Mouse (Mus musculus): Measurements from ENCODE around the gene Akap8. TPM values are rescaled to one million over a fixed set of nuclear protein-coding genes. Genes with fewer than 3 reads are reported as not detected.

Akap8 gene
- polyA plus RNA-seq, 1 experiment from 2014 or later: 112 TPM

DNA sequence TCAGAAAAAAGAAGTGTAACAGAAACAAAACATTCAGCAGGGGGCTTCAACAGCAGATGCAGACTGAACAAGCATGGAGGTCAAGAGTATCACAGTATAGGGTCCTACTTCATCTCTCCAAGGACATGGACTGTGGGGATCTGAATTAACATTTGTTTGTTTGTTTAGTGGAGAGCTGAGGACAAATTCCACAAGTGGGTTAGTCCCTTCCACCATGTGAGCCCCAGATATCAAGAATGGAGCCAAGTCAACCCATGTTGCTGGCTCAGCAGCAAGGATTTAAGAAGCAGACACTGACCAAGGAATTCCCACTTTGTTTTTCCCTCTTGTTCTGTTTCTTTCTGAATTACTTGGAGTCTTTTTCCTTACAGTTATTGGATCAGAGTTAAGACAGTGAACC lies 6.5 kb upstream of the Akap8 start:
- H3K27ac ChIP-seq (ENCODE audit: low read length): no peak overlapping the region
- no peaks in the 10 kb centered on the region for H3K27me3 ChIP-seq (ENCODE audit: insufficient read depth, low read length)
- no peaks in the 10 kb centered on the region for H3K9me3 ChIP-seq (ENCODE audit: low read length)
- no peak overlapping the region for H3K4me3 ChIP-seq (ENCODE audit: low read length)
- no peaks in the 10 kb centered on the region for H3K4me1 ChIP-seq (ENCODE audit: insufficient read depth, low read length)
- no peak overlapping the region for H3K9ac ChIP-seq (replicated peaks; ENCODE audit: low read length)
- peaks cover 51% of the 10 kb centered on the region for H3K36me3 ChIP-seq (ENCODE audit: insufficient read depth, low read length)
- H3K4me2 ChIP-seq (replicated peaks; ENCODE audit: low read depth, low read length): no peak overlapping the region
- no peak for ATAC-seq (ENCODE audit: low FRiP score, low TSS enrichment)

DNA sequence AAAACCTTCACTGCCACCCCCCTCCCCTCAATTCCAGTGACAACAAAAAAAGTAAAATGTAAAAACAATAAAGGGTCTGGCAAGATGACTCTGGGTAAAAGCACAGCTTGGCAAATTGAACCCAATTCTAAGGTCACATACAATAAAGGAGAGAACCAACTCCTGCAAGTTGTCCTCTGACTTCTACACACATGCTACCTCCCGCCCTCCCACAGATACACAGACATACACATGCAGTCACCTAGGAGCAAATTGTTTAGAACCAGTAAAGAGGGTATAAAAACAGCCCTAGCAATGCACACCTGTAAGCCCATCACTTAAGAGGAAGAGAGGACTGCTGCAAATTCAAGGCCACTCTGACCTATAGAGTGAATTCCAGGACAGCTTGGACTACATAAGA lies 1.8 kb upstream of the Akap8 start:
- H3K27ac ChIP-seq (ENCODE audit: low read length): no peak overlapping the region
- H3K4me1 ChIP-seq (ENCODE audit: insufficient read depth, low read length): peaks cover 12% of the 10 kb centered on the region
- no peak for ATAC-seq (ENCODE audit: low FRiP score, low TSS enrichment)
- H3K36me3 ChIP-seq (ENCODE audit: insufficient read depth, low read length): peaks cover 28% of the 10 kb centered on the region
- H3K9ac ChIP-seq (replicated peaks; ENCODE audit: low read length): no peak overlapping the region
- WGBS: 97% methylated on average over 1 of the region's 1 CpGs
- no peak overlapping the region for H3K4me3 ChIP-seq (ENCODE audit: low read length)
- no peaks in the 10 kb centered on the region for H3K27me3 ChIP-seq (ENCODE audit: insufficient read depth, low read length)
- H3K4me2 ChIP-seq (replicated peaks; ENCODE audit: low read depth, low read length): no peak overlapping the region
- H3K9me3 ChIP-seq (ENCODE audit: low read length): no peaks in the 10 kb centered on the region

DNA sequence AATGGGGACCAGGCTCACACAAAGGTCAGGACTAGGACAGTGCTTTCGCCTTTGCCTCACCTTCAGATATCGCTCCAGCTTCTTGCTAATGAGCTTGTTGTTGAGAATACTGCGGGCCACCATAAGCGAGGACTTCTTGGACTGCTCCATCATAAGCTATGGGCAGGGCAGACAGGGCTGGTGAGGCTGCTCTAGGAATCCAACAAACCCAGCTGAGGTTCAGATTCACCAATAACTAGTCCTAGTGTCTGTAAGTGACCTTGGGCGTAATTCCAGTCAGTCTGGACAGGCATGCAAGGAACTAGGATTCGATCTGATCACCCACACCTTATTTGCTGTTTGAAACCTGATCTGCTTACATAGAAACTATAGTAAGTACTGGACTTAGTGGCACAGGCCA lies 798 bp upstream of the Akap8 start:
- H3K4me2 ChIP-seq (replicated peaks; ENCODE audit: low read depth, low read length): peak overlapping the region; percentile 63
- peak overlapping the region; percentile 72 for H3K9ac ChIP-seq (replicated peaks; ENCODE audit: low read length)
- WGBS: 11% methylated on average over 6 of the region's 6 CpGs
- peak overlapping the region; percentile 97 for H3K27ac ChIP-seq (ENCODE audit: low read length)
- no peaks in the 10 kb centered on the region for H3K9me3 ChIP-seq (ENCODE audit: low read length)
- H3K4me3 ChIP-seq (ENCODE audit: low read length): peak overlapping the region; percentile 98
- 0 out of 2 replicates have a peak, but pooled peaks have one; percentile 1 for ATAC-seq (ENCODE audit: low FRiP score, low TSS enrichment)
- H3K36me3 ChIP-seq (ENCODE audit: insufficient read depth, low read length): peaks cover 29% of the 10 kb centered on the region
- H3K4me1 ChIP-seq (ENCODE audit: insufficient read depth, low read length): peaks cover 12% of the 10 kb centered on the region
- no peaks in the 10 kb centered on the region for H3K27me3 ChIP-seq (ENCODE audit: insufficient read depth, low read length)

DNA sequence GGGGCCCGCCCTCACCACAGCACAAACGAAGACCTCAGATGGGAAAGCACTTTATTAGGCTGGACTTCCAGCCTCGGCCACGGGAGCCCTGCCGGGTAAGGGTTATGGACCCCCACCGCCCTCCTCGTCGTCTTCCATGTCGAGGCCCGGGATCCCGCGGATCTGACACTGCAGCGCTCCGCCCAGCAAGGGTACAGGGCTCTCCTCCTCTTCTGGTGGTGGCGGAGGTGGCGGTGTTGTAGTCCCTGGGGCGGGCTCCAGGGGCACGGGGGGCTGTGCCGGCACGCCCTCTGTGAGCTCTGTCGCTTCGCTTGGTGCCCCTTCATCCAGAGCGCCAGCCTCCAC lies 324 bp upstream of the Akap8 start:
- peaks cover 32% of the 10 kb centered on the region for H3K36me3 ChIP-seq (ENCODE audit: insufficient read depth, low read length)

DNA sequence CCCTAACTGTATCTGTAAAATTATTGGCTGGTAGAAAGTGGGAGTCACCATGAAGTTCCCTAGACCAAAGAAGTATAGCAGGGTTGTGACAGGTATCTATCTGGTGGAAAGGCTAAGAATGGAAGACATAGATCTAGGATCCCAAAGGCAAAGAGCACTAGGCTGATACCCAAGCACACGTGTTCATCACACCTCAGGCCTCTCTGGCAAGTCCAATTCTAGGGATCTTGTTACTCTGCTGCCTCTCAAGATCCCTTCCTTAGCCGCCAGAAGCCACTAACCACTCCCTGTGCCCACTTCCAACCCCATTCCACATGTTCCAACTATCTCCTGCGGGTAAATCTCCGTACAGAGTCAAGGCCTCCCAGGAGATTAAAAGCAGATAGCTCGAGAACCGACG lies 1.1 kb downstream of the Akap8 start:
- Histone ChIP-seq H3K27me3 (ENCODE audit: insufficient read depth, low read length) (no peaks in the 10 kb centered on the region), H3K36me3 (ENCODE audit: insufficient read depth, low read length) (peaks cover 32% of the 10 kb centered on the region), H3K4me2 (replicated peaks; ENCODE audit: low read depth, low read length) (peak overlapping the region; percentile 74), H3K9ac (replicated peaks; ENCODE audit: low read length) (peak overlapping the region; percentile 89), H3K9me3 (ENCODE audit: low read length) (no peaks in the 10 kb centered on the region), H3K4me1 (ENCODE audit: insufficient read depth, low read length) (peaks cover 12% of the 10 kb centered on the region), H3K27ac (ENCODE audit: low read length) (peak overlapping the region; percentile 97), H3K4me3 (ENCODE audit: low read length) (peak overlapping the region; percentile 98)
- WGBS: 0% methylated on average over 7 of the region's 7 CpGs
- no peak for ATAC-seq (ENCODE audit: low FRiP score, low TSS enrichment)

More for the DNA sequence above, 324 bp upstream of the Akap8 start:
- peak overlapping the region; percentile 63 for H3K4me2 ChIP-seq (replicated peaks; ENCODE audit: low read depth, low read length)
- ATAC-seq (ENCODE audit: low FRiP score, low TSS enrichment): peak; percentile 80
- no peaks in the 10 kb centered on the region for H3K27me3 ChIP-seq (ENCODE audit: insufficient read depth, low read length)
- peak overlapping the region; percentile 97 for H3K27ac ChIP-seq (ENCODE audit: low read length)
- H3K4me1 ChIP-seq (ENCODE audit: insufficient read depth, low read length): peaks cover 12% of the 10 kb centered on the region
- H3K4me3 ChIP-seq (ENCODE audit: low read length): peak overlapping the region; percentile 98
- H3K9ac ChIP-seq (replicated peaks; ENCODE audit: low read length): peak overlapping the region; percentile 72
- under 1% methylated on average over 22 of the region's 23 CpGs for WGBS
- H3K9me3 ChIP-seq (ENCODE audit: low read length): no peaks in the 10 kb centered on the region

DNA sequence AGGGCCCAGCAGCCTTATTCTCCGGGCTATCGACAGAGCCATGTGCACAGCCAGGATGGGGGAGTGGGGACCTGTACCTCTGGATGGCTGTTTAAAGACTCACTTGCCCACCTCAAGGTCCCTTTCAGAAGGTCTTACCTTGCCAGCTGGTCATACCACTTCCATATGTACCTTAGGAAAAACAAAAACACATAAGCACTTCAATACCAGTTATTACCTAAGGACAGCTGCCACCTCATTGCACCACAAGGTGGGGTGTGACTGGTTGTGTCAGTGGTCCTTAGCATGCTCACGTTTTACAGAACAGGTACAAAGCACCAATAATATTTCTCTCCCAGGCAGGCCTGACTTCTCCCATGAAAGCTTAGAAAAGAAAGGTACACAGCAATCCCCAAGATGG lies 3.3 kb downstream of the Akap8 start:
- no peak for ATAC-seq (ENCODE audit: low FRiP score, low TSS enrichment)
- Histone ChIP-seq H3K27me3 (ENCODE audit: insufficient read depth, low read length) (no peaks in the 10 kb centered on the region), H3K9me3 (ENCODE audit: low read length) (no peaks in the 10 kb centered on the region), H3K27ac (ENCODE audit: low read length) (no peak overlapping the region), H3K4me2 (replicated peaks; ENCODE audit: low read depth, low read length) (no peak overlapping the region), H3K9ac (replicated peaks; ENCODE audit: low read length) (no peak overlapping the region), H3K36me3 (ENCODE audit: insufficient read depth, low read length) (peaks cover 49% of the 10 kb centered on the region), H3K4me3 (ENCODE audit: low read length) (no peak overlapping the region), H3K4me1 (ENCODE audit: insufficient read depth, low read length) (peaks cover 12% of the 10 kb centered on the region)
- 75% methylated on average over 3 of the region's 3 CpGs for WGBS

DNA sequence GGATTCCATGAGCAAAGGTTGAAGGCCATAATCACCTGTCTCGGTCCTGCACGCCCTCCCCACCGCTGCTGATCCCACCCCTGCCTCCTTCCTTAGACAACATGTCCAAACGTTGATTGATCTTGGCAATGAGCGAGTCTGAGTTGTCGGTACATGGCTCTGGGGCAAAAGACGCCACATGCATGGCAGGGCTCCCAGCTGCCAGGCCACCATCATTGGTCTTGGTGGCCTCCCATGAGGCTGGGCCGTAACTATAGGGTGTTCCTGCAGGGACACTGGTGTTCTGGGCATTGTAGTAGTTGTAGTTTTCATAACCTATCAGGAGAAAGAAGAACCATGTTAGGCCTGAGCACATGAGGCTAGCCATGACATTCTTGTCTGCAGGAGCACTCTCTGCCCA lies 4.0 kb downstream of the Akap8 start:
- no peak for ATAC-seq (ENCODE audit: low FRiP score, low TSS enrichment)
- peaks cover 56% of the 10 kb centered on the region for H3K36me3 ChIP-seq (ENCODE audit: insufficient read depth, low read length)

DNA sequence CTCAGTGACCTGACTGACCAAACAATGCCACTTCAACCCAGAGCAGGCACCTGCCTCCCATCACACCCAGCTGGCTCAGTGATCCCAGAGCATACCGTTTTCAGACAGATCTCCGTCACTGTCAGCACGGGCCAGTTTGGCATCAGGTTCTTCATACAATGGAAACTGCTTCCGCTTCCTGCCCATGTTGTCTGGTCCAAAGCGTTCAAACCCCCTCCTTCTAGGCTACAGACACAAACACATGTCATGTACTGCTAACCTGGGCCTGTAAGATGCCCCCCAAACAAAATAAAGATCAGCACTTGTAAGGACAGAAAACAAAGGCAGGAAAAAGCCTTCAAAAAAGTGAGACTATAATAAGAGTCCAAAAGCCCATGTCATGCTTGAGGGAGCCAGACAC lies 5.5 kb downstream of the Akap8 start:
- WGBS: 89% methylated on average over 5 of the region's 5 CpGs
- no peak for ATAC-seq (ENCODE audit: low FRiP score, low TSS enrichment)

More for the DNA sequence above, 4.0 kb downstream of the Akap8 start:
- 95% methylated on average over 8 of the region's 8 CpGs for WGBS
- H3K27ac ChIP-seq (ENCODE audit: low read length): no peak overlapping the region
- H3K4me3 ChIP-seq (ENCODE audit: low read length): no peak overlapping the region
- H3K9ac ChIP-seq (replicated peaks; ENCODE audit: low read length): no peak overlapping the region
- no peaks in the 10 kb centered on the region for H3K9me3 ChIP-seq (ENCODE audit: low read length)
- no peak overlapping the region for H3K4me2 ChIP-seq (replicated peaks; ENCODE audit: low read depth, low read length)
- H3K4me1 ChIP-seq (ENCODE audit: insufficient read depth, low read length): peaks cover 9% of the 10 kb centered on the region
- no peaks in the 10 kb centered on the region for H3K27me3 ChIP-seq (ENCODE audit: insufficient read depth, low read length)

DNA sequence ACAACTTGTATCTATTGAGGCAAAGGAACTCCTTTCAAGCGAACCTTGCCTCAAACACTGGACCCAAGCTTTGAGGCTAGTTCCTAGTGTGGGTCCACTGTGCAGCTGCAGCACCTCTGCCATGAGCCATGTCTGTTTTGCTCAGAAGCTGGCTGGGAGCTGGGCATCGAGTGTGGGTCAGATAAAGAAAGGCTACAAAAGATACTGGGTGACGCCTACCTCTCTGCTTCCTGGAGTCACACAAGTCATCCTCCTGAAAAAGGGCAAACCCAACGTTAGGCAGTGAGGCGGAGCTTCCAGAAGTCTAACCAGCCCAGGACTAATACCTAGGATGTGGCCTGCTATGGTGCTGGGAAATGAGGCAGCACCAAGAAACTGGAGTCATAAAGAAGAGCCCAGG lies 7.1 kb downstream of the Akap8 start:
- ATAC-seq (ENCODE audit: low FRiP score, low TSS enrichment): no peak
- no peaks in the 10 kb centered on the region for H3K27me3 ChIP-seq (ENCODE audit: insufficient read depth, low read length)
- peaks cover 86% of the 10 kb centered on the region for H3K36me3 ChIP-seq (ENCODE audit: insufficient read depth, low read length)
- WGBS: 86% methylated on average over 5 of the region's 5 CpGs
- no peak overlapping the region for H3K4me2 ChIP-seq (replicated peaks; ENCODE audit: low read depth, low read length)
- no peak overlapping the region for H3K4me3 ChIP-seq (ENCODE audit: low read length)
- H3K4me1 ChIP-seq (ENCODE audit: insufficient read depth, low read length): peaks cover under 1% of the 10 kb centered on the region
- H3K9ac ChIP-seq (replicated peaks; ENCODE audit: low read length): no peak overlapping the region
- H3K9me3 ChIP-seq (ENCODE audit: low read length): no peaks in the 10 kb centered on the region
- H3K27ac ChIP-seq (ENCODE audit: low read length): no peak overlapping the region

More for the DNA sequence above, 5.5 kb downstream of the Akap8 start:
- Histone ChIP-seq H3K4me1 (ENCODE audit: insufficient read depth, low read length) (peaks cover 6% of the 10 kb centered on the region), H3K4me3 (ENCODE audit: low read length) (no peak overlapping the region), H3K36me3 (ENCODE audit: insufficient read depth, low read length) (peaks cover 70% of the 10 kb centered on the region), H3K4me2 (replicated peaks; ENCODE audit: low read depth, low read length) (no peak overlapping the region), H3K9me3 (ENCODE audit: low read length) (no peaks in the 10 kb centered on the region), H3K9ac (replicated peaks; ENCODE audit: low read length) (no peak overlapping the region), H3K27me3 (ENCODE audit: insufficient read depth, low read length) (no peaks in the 10 kb centered on the region), H3K27ac (ENCODE audit: low read length) (no peak overlapping the region)

DNA sequence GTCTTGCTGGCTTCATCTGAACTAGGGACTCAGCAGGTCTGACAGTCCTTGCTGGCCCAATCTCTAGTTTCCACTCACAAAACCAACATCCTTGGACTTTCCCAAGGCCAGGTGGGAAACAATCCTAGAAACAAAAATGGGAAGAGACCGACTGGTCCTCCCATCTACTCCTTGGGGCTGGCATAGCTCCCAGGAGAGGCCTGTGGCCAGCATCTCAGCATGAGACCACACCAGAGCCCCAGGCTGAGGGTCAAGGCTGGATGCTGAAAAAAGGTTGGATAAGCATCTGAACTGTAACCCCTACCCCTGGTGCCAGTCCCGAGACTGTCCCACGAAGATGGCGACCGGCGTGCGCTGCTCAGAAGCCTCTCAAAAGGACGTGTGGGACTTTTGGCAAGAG lies 8.2 kb downstream of the Akap8 start:
- Histone ChIP-seq H3K4me3 (ENCODE audit: low read length) (no peak overlapping the region), H3K9me3 (ENCODE audit: low read length) (no peaks in the 10 kb centered on the region), H3K4me2 (replicated peaks; ENCODE audit: low read depth, low read length) (no peak overlapping the region), H3K27me3 (ENCODE audit: insufficient read depth, low read length) (no peaks in the 10 kb centered on the region), H3K27ac (ENCODE audit: low read length) (no peak overlapping the region), H3K9ac (replicated peaks; ENCODE audit: low read length) (no peak overlapping the region), H3K36me3 (ENCODE audit: insufficient read depth, low read length) (peaks cover 95% of the 10 kb centered on the region), H3K4me1 (ENCODE audit: insufficient read depth, low read length) (no peaks in the 10 kb centered on the region)
- no peak for ATAC-seq (ENCODE audit: low FRiP score, low TSS enrichment)
- WGBS: 94% methylated on average over 8 of the region's 8 CpGs

DNA sequence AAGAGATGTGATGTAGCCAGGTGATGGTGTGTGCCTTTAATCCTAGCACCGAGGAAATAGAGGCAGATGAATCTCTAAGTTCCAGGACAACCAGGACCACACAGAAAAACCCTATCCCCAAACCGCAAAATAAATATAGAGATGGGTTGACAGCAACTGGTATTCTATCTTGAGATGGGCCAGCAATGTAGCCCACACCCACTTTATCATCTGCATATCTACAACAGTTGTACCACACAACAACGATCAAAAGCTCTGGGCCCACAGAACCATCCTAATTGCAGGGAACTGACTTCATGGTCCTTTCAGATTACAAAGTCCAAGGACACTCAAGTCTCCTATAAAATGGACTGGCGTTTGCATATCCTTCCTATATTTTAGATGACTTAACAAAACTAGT lies 13.1 kb downstream of the Akap8 start:
- no peak overlapping the region for H3K4me2 ChIP-seq (replicated peaks; ENCODE audit: low read depth, low read length)
- 88% methylated on average over 4 of the region's 4 CpGs for WGBS
- no peak for ATAC-seq (ENCODE audit: low FRiP score, low TSS enrichment)
- H3K4me1 ChIP-seq (ENCODE audit: insufficient read depth, low read length): no peaks in the 10 kb centered on the region
- H3K27ac ChIP-seq (ENCODE audit: low read length): no peak overlapping the region
- H3K4me3 ChIP-seq (ENCODE audit: low read length): no peak overlapping the region
- H3K9me3 ChIP-seq (ENCODE audit: low read length): no peaks in the 10 kb centered on the region
- peaks cover 94% of the 10 kb centered on the region for H3K36me3 ChIP-seq (ENCODE audit: insufficient read depth, low read length)
- H3K27me3 ChIP-seq (ENCODE audit: insufficient read depth, low read length): no peaks in the 10 kb centered on the region
- H3K9ac ChIP-seq (replicated peaks; ENCODE audit: low read length): no peak overlapping the region
